ENCODE assay signal across 8 mouse cellular contexts in genomic region chr9:109097831-109098230, GRCm38 (mm10). TPM values are rescaled to one million over a fixed set of nuclear protein-coding genes. Genes with fewer than 3 reads are reported as not detected.
DNase-seq lines count a peak whose midpoint lies in the region; ATAC-seq lines count a peak whose summit lies in the region.

No protein-coding gene starts in this region.

- no peak overlapping the region for H3K4me3 ChIP-seq in intestine, embryonic 15.5 days (replicated peaks)
- H3K4me3 ChIP-seq in neural tube, embryonic 15.5 days (replicated peaks), result peak overlapping the region; percentile 82

- no peak for ATAC-seq in intestine, embryonic 15.5 days
- no peak for ATAC-seq in neural tube, embryonic 15.5 days (ENCODE audit: low FRiP score)
- no peak for ATAC-seq in CD4-positive, CD25-positive, alpha-beta regulatory T cell, adult 4 months

- no peak overlapping the region for H3K9ac ChIP-seq in intestine, embryonic 15.5 days
- 0 out of 2 replicates have a peak overlapping the region, but pooled peaks have one; percentile 14 for H3K9ac ChIP-seq in neural tube, embryonic 15.5 days (replicated peaks)

- no peaks in the 10 kb centered on the region for H3K9me3 ChIP-seq in intestine, embryonic 15.5 days
- H3K9me3 ChIP-seq in neural tube, embryonic 15.5 days (replicated peaks), result no peaks in the 10 kb centered on the region

- H3K4me1 ChIP-seq in intestine, embryonic 15.5 days (replicated peaks), result peaks cover 54% of the 10 kb centered on the region
- peaks cover 67% of the 10 kb centered on the region for H3K4me1 ChIP-seq in neural tube, embryonic 15.5 days

- peak overlapping the region; percentile 85 for H3K4me2 ChIP-seq in intestine, embryonic 15.5 days (replicated peaks)
- H3K4me2 ChIP-seq in neural tube, embryonic 15.5 days, result peak overlapping the region; percentile 71

- no peaks in the 10 kb centered on the region for H3K27me3 ChIP-seq in intestine, embryonic 15.5 days (replicated peaks)
- H3K27me3 ChIP-seq in neural tube, embryonic 15.5 days (replicated peaks), result no peaks in the 10 kb centered on the region

- intact Hi-C loops in left cerebral cortex, postnatal 4 days (cut with DNase I), result no loop called here

- H3K27ac ChIP-seq in intestine, embryonic 15.5 days, result peak overlapping the region; percentile 98; the same call in 1 of the 2 replicates
- peak overlapping the region; percentile 97 for H3K27ac ChIP-seq in neural tube, embryonic 15.5 days (replicated peaks)

- no peaks in the 10 kb centered on the region for H3K36me3 ChIP-seq in intestine, embryonic 15.5 days
- peaks cover 10% of the 10 kb centered on the region; the same call in 1 of the 2 replicates for H3K36me3 ChIP-seq in neural tube, embryonic 15.5 days

- 66% methylated on average over 5 of the region's 5 CpGs for WGBS in intestine, embryonic 15.5 days
- WGBS in neural tube, embryonic 15.5 days, result 44% methylated on average over 5 of the region's 5 CpGs

- DNase-seq in NIH3T3 (ENCODE audit: low read depth), result peak; percentile 14
- DNase-seq in brain, adult 2 months (ENCODE audit: low read depth, low spot score), result peak; percentile 89
- peak; percentile 73 for DNase-seq in frontal cortex, postnatal 10 days (ENCODE audit: low spot score in 2 of 2)
- DNase-seq in left cerebral cortex, postnatal 4 days, result peak; percentile 77
- DNase-seq in urinary bladder, postnatal 36 days (ENCODE audit: low spot score in 2 of 2), result no peak

RNA-seq across cellular contexts. Expression of gene Plxnb1, which starts 2.6 kb away (rescaled TPM):
- 7.1 TPM in 2 replicates for polyA plus RNA-seq in intestine, embryonic 15.5 days (2015; fragmentation: Nextera tagmentation; extraction: Ambion mirVana)
- total RNA-seq in left cerebral cortex, postnatal 4 days (2021), result 100 to 1,000 TPM in 1 of 2 experiments, 10 to 100 TPM in 1; 90.0 to 105 TPM
- polyA plus RNA-seq in neural tube, embryonic 15.5 days (2015; fragmentation: Nextera tagmentation; extraction: Ambion mirVana), result 11.6 and 13.7 TPM in 2 replicates
- polyA plus RNA-seq in CD4-positive, CD25-positive, alpha-beta regulatory T cell, adult 4 months (2017; shearing (Covaris generic)), result 1 to 10 TPM in 1 of 2 experiments, under 1 TPM in 1; 0.94 to 1.2 TPM

RNA-seq across cellular contexts. Expression of gene Tma7, which starts 15.4 kb away (rescaled TPM):
- polyA plus RNA-seq in intestine, embryonic 15.5 days (2015; fragmentation: Nextera tagmentation; extraction: Ambion mirVana), result 619 and 707 TPM in 2 replicates
- total RNA-seq in left cerebral cortex, postnatal 4 days (2021), result 100 to 1,000 TPM; 385 to 398 TPM
- polyA plus RNA-seq in neural tube, embryonic 15.5 days (2015; fragmentation: Nextera tagmentation; extraction: Ambion mirVana), result 678 and 752 TPM in 2 replicates
- 100 to 1,000 TPM; 679 to 933 TPM for polyA plus RNA-seq in CD4-positive, CD25-positive, alpha-beta regulatory T cell, adult 4 months (2017; shearing (Covaris generic))

RNA-seq across cellular contexts. Expression of gene Ccdc51, which starts 15.5 kb away (rescaled TPM):
- 16.1 and 17.2 TPM in 2 replicates for polyA plus RNA-seq in intestine, embryonic 15.5 days (2015; fragmentation: Nextera tagmentation; extraction: Ambion mirVana)
- 1 to 10 TPM; 7.9 to 8.4 TPM for total RNA-seq in left cerebral cortex, postnatal 4 days (2021)
- 12.2 and 13.7 TPM in 2 replicates for polyA plus RNA-seq in neural tube, embryonic 15.5 days (2015; fragmentation: Nextera tagmentation; extraction: Ambion mirVana)
- 10 to 100 TPM; 13.5 to 16.0 TPM for polyA plus RNA-seq in CD4-positive, CD25-positive, alpha-beta regulatory T cell, adult 4 months (2017; shearing (Covaris generic))

RNA-seq across cellular contexts. Expression of gene Atrip, which starts 23.9 kb away (rescaled TPM):
- 21.3 and 22.4 TPM in 2 replicates for polyA plus RNA-seq in intestine, embryonic 15.5 days (2015; fragmentation: Nextera tagmentation; extraction: Ambion mirVana)
- 10 to 100 TPM; 33.4 to 37.4 TPM for total RNA-seq in left cerebral cortex, postnatal 4 days (2021)
- polyA plus RNA-seq in neural tube, embryonic 15.5 days (2015; fragmentation: Nextera tagmentation; extraction: Ambion mirVana), result 32.8 TPM in 2 replicates
- polyA plus RNA-seq in CD4-positive, CD25-positive, alpha-beta regulatory T cell, adult 4 months (2017; shearing (Covaris generic)), result 10 to 100 TPM; 23.4 to 32.1 TPM

RNA-seq across cellular contexts. Expression of gene Trex1, which starts 38.3 kb away (rescaled TPM):
- polyA plus RNA-seq in intestine, embryonic 15.5 days (2015; fragmentation: Nextera tagmentation; extraction: Ambion mirVana), result 12.5 and 13.4 TPM in 2 replicates
- total RNA-seq in left cerebral cortex, postnatal 4 days (2021), result 10 to 100 TPM; 14.8 to 15.1 TPM
- 13.9 and 15.6 TPM in 2 replicates for polyA plus RNA-seq in neural tube, embryonic 15.5 days (2015; fragmentation: Nextera tagmentation; extraction: Ambion mirVana)
- 10 to 100 TPM; 36.2 to 61.7 TPM for polyA plus RNA-seq in CD4-positive, CD25-positive, alpha-beta regulatory T cell, adult 4 months (2017; shearing (Covaris generic))

Comparison
In these comparisons a context has a peak if more than half of its experiments do, and no peak if none do; other contexts are left out.
1. DNase-seq: peak in NIH3T3 (single experiment), brain, adult 2 months (single experiment), frontal cortex, postnatal 10 days (2 of 2) and left cerebral cortex, postnatal 4 days (single experiment); none in urinary bladder, postnatal 36 days (0 of 2).